Mouse (Mus musculus) limb, embryonic 11.5 days (tissue): ENCODE measurements around the gene Hist1h3a. TPM values are rescaled to one million over a fixed set of nuclear protein-coding genes. Genes with fewer than 3 reads are reported as not detected.
A peak's percentile ranks its signal among the peaks of the same experiment; 100 is the strongest.
"Not testable (repeated sequence)": the region's sequence is repeated elsewhere in the genome, so short reads cannot be mapped to it uniquely, and the experiment has no call there.

Experiments
- ATAC-seq: fragments of 200-750 bp; cut with Nextera tagmentation; 2 replicates; pipeline ENCODE4 v1.8.0; 2017; ENCODE audit warnings: low read depth; ENCODE audit not compliant: insufficient number of reproducible peaks, low FRiP score, low TSS enrichment
- DNase-seq: peaks from one replicate; pipeline ENCODE4 v3.0.0-alpha.2; 2015; ENCODE audit warnings: low spot score
- H3K27ac ChIP-seq: fragments of 300-500 bp; sonication (generic); replicated peaks from 2 replicates; pipeline ENCODE4 v1.5.1; 2014; ENCODE audit warnings: low read depth, mild to moderate bottlenecking, low read length
- H3K27me3 ChIP-seq: fragments of 300-500 bp; sonication (generic); 2 replicates; pipeline ENCODE4 v1.6.1; 2014; ENCODE audit warnings: mild to moderate bottlenecking, low read length, mixed read lengths; ENCODE audit not compliant: control insufficient read depth, insufficient read depth
- H3K36me3 ChIP-seq: fragments of 300-500 bp; sonication (generic); 2 replicates; pipeline ENCODE4 v1.6.1; 2014; ENCODE audit warnings: mild to moderate bottlenecking, low read length, moderate library complexity, mixed read lengths; ENCODE audit not compliant: control insufficient read depth, insufficient read depth
- H3K4me1 ChIP-seq: fragments of 300-500 bp; sonication (generic); 2 replicates; pipeline ENCODE4 v1.6.1; 2014; ENCODE audit warnings: low read length, mixed read lengths; ENCODE audit not compliant: control insufficient read depth, insufficient read depth
- H3K4me2 ChIP-seq: fragments of 300-500 bp; sonication (generic); 2 replicates; pipeline ENCODE4 v1.6.1; 2014; ENCODE audit warnings: low read depth, mild to moderate bottlenecking, moderate library complexity; ENCODE audit not compliant: severe bottlenecking
- H3K4me3 ChIP-seq: fragments of 300-500 bp; sonication (generic); 2 replicates; pipeline ENCODE4 v1.5.1; 2014; ENCODE audit warnings: low read depth, low read length
- H3K9ac ChIP-seq: fragments of 300-500 bp; sonication (generic); 2 replicates; pipeline ENCODE4 v1.6.1; 2014; ENCODE audit warnings: mild to moderate bottlenecking, low read length
- H3K9me3 ChIP-seq: fragments of 300-500 bp; sonication (generic); 2 replicates; pipeline ENCODE4 v1.6.1; 2016; ENCODE audit warnings: low read length; ENCODE audit not compliant: control insufficient read depth
- WGBS: fragments of 180-500 bp; shearing (Covaris S2); extraction: QIAGEN DNeasy Blood & Tissue Kit; methylation state at CpG from one replicate; pipeline ENCODE4 v1.1.7; 2014; 5-methylcytosine and 5-hydroxymethylcytosine counted together
- polyA plus RNA-seq: library from polyadenylated mRNA; unstranded; fragments of >200 nt; fragmentation: Nextera tagmentation; extraction: Ambion mirVana; gene quantifications from 2 replicates; pipeline ENCODE4 v1.2.1, GENCODE M21; 2014

Gene Hist1h3a
- polyA plus RNA-seq, 1 experiment from 2014 or later, result 5.4 TPM

- not testable (repeated sequence) for H3K27me3 ChIP-seq, H3K27ac ChIP-seq, H3K9ac ChIP-seq, DNase-seq, H3K4me2 ChIP-seq, ATAC-seq, H3K4me1 ChIP-seq, H3K9me3 ChIP-seq, H3K36me3 ChIP-seq, H3K4me3 ChIP-seq
- WGBS, result 84% methylated on average over 2 of the region's 2 CpGs
Measured at GRCm38 (mm10) chr13:23769613-23770012, 7.4 kb upstream of the Hist1h3a start, which contains the start of gene Trim38. Gene Trim38, plus strand, starts transcription at chr13:23769913.

GRCm38 (mm10) chr13:23768834-23769397 is 6.7 kb upstream of the Hist1h3a start:
- no peak overlapping the region for H3K4me2 ChIP-seq
- peaks cover 6% of the 10 kb centered on the region for H3K4me1 ChIP-seq
- H3K4me3 ChIP-seq, result no peak overlapping the region
- H3K27ac ChIP-seq, result no peak overlapping the region
- no peak overlapping the region for H3K9ac ChIP-seq
- H3K27me3 ChIP-seq, result no peaks in the 10 kb centered on the region
- no peak for DNase-seq
- ATAC-seq, result no peak
- no peaks in the 10 kb centered on the region for H3K36me3 ChIP-seq
- H3K9me3 ChIP-seq, result no peaks in the 10 kb centered on the region
- WGBS, result 62% methylated on average over 5 of the region's 5 CpGs

- Histone ChIP-seq H3K4me3 (no peak overlapping the region), H3K4me2 (no peak overlapping the region), H3K36me3 (no peaks in the 10 kb centered on the region), H3K27me3 (no peaks in the 10 kb centered on the region), H3K27ac (no peak overlapping the region), H3K9ac (no peak overlapping the region), H3K4me1 (peaks cover 6% of the 10 kb centered on the region), H3K9me3 (no peaks in the 10 kb centered on the region)
- DNase-seq, result no peak
- ATAC-seq, result no peak
Measured at GRCm38 (mm10) chr13:23766772-23767171, 4.6 kb upstream of the Hist1h3a start.

- peaks cover 6% of the 10 kb centered on the region for H3K4me1 ChIP-seq
- no peak overlapping the region for H3K4me2 ChIP-seq
- no peaks in the 10 kb centered on the region for H3K27me3 ChIP-seq
- no peaks in the 10 kb centered on the region for H3K9me3 ChIP-seq
- WGBS, result 80% methylated on average over 1 of the region's 1 CpGs
- H3K27ac ChIP-seq, result no peak overlapping the region
- H3K4me3 ChIP-seq, result no peak overlapping the region
- DNase-seq (no peak), ATAC-seq (no peak)
- H3K36me3 ChIP-seq, result no peaks in the 10 kb centered on the region
- H3K9ac ChIP-seq, result no peak overlapping the region
Measured at GRCm38 (mm10) chr13:23765172-23765513, 3.0 kb upstream of the Hist1h3a start.

- H3K36me3 ChIP-seq, result no peaks in the 10 kb centered on the region
- H3K4me3 ChIP-seq, result peak overlapping the region; percentile 42
- ATAC-seq (no peak), DNase-seq (peak; percentile 64)
- H3K4me1 ChIP-seq, result peaks cover 6% of the 10 kb centered on the region
- peak overlapping the region; percentile 65 for H3K4me2 ChIP-seq
- H3K9me3 ChIP-seq, result no peaks in the 10 kb centered on the region
- WGBS, result 36% methylated on average over 12 of the region's 12 CpGs
- peak overlapping the region; percentile 69 for H3K9ac ChIP-seq
- H3K27ac ChIP-seq, result peak overlapping the region; percentile 75
- no peaks in the 10 kb centered on the region for H3K27me3 ChIP-seq
Measured at GRCm38 (mm10) chr13:23764324-23765171, 2.4 kb upstream of the Hist1h3a start.

- no peaks in the 10 kb centered on the region for H3K27me3 ChIP-seq
- DNase-seq (peak; percentile 94), ATAC-seq (peak; percentile 75)
- no peaks in the 10 kb centered on the region for H3K36me3 ChIP-seq
- peak within 1 kb of the TSS; percentile 69 for H3K9ac ChIP-seq
- peak within 1 kb of the TSS; percentile 42 for H3K4me3 ChIP-seq
- WGBS, result 4% methylated on average over 34 of the region's 34 CpGs
- H3K27ac ChIP-seq, result peak within 1 kb of the TSS; percentile 75
- peaks cover 6% of the 10 kb centered on the region for H3K4me1 ChIP-seq
- no peaks in the 10 kb centered on the region for H3K9me3 ChIP-seq
- H3K4me2 ChIP-seq, result peak within 1 kb of the TSS; percentile 65
Measured at GRCm38 (mm10) chr13:23763586-23764323, 1.6 kb upstream of the Hist1h3a start, which contains the start of gene Hist1h1a. Gene Hist1h1a, plus strand, starts transcription at chr13:23763666.

- Histone ChIP-seq H3K9ac (peak overlapping the region; percentile 44; the same call in 1 of the 2 replicates), H3K9me3 (no peaks in the 10 kb centered on the region), H3K27me3 (no peaks in the 10 kb centered on the region), H3K4me2 (peak overlapping the region; percentile 65), H3K4me1 (peaks cover 6% of the 10 kb centered on the region), H3K36me3 (no peaks in the 10 kb centered on the region), H3K27ac (peak overlapping the region; percentile 75), H3K4me3 (peak overlapping the region; percentile 42)
- under 1% methylated on average over 10 of the region's 10 CpGs for WGBS
- no peak for ATAC-seq
- DNase-seq, result peak; percentile 47
Measured at GRCm38 (mm10) chr13:23763242-23763585, 1.0 kb upstream of the Hist1h3a start.
